Mouse (Mus musculus): Measurements from ENCODE around the gene Acsl5.

Gene Acsl5

GRCm38 (mm10) chr19:55322604-55323003 lies 70.9 kb downstream of the Acsl5 start:
- no peak for DNase-seq (ENCODE audit: low read depth in 2 of 2, low spot score in 2 of 2)

GRCm38 (mm10) chr19:55327510-55327909 lies 75.8 kb downstream of the Acsl5 start:
- no peak for DNase-seq (ENCODE audit: low read depth in 2 of 2, low spot score in 2 of 2)

GRCm38 (mm10) chr19:55331776-55332175 lies 80.0 kb downstream of the Acsl5 start:
- no peak for DNase-seq (ENCODE audit: low read depth in 2 of 2, low spot score in 2 of 2)

GRCm38 (mm10) chr19:55332641-55333268 lies 81.0 kb downstream of the Acsl5 start:
- peak; percentile 46 to 58 for DNase-seq (ENCODE audit: low read depth in 2 of 2, low spot score in 2 of 2)

- DNase-seq (ENCODE audit: low read depth in 2 of 2, low spot score in 2 of 2) = no peak
These were observed 84.1 kb downstream of the Acsl5 start for GRCm38 (mm10) chr19:55335881-55336280.

- no peak for DNase-seq (ENCODE audit: low read depth in 2 of 2, low spot score in 2 of 2)
These were observed 84.7 kb downstream of the Acsl5 start for GRCm38 (mm10) chr19:55336441-55336840.

- DNase-seq (ENCODE audit: low read depth in 2 of 2, low spot score in 2 of 2) = no peak
These were observed 85.3 kb downstream of the Acsl5 start for GRCm38 (mm10) chr19:55337066-55337465.

GRCm38 (mm10) chr19:55337664-55338063 lies 85.9 kb downstream of the Acsl5 start:
- no peak for DNase-seq (ENCODE audit: low read depth in 2 of 2, low spot score in 2 of 2)

GRCm38 (mm10) chr19:55340521-55340920 lies 88.8 kb downstream of the Acsl5 start:
- DNase-seq (ENCODE audit: low read depth in 2 of 2, low spot score in 2 of 2) = no peak

- DNase-seq (ENCODE audit: low read depth in 2 of 2, low spot score in 2 of 2) = no peak
These were observed 89.6 kb downstream of the Acsl5 start for GRCm38 (mm10) chr19:55341377-55341776.

GRCm38 (mm10) chr19:55342423-55342822 lies 90.7 kb downstream of the Acsl5 start:
- DNase-seq (ENCODE audit: low read depth in 2 of 2, low spot score in 2 of 2) = no peak

GRCm38 (mm10) chr19:55343274-55343673 lies 91.5 kb downstream of the Acsl5 start:
- no peak for DNase-seq (ENCODE audit: low read depth in 2 of 2, low spot score in 2 of 2)

All from CD8-positive naive resting alpha-beta T cell, adult 2 months (primary cell).